Mouse (Mus musculus) bone marrow, adult 2 months (tissue): Measurements from ENCODE around the gene Tbx3. TPM values are rescaled to one million over a fixed set of nuclear protein-coding genes. Genes with fewer than 3 reads are reported as not detected.

ENCODE experiments used
- H3K27ac ChIP-seq: fragments of 200-500 bp; 2 replicates; pipeline ENCODE4 v1.5.1; 2012; ENCODE audit warnings: low read depth, mild to moderate bottlenecking, control low read depth, inconsistent platforms, low read length; ENCODE audit not compliant: control insufficient read depth, poor library complexity, insufficient read depth
- H3K4me1 ChIP-seq: fragments of 200-500 bp; 2 replicates; pipeline ENCODE4 v1.6.1; 2011; ENCODE audit warnings: low read length; ENCODE audit not compliant: control insufficient read depth, insufficient read depth
- H3K4me3 ChIP-seq: fragments of 200-500 bp; replicated peaks from 2 replicates; pipeline ENCODE3; 2011; ENCODE audit warnings: mild to moderate bottlenecking, low read depth, low read length, control low read depth; ENCODE audit not compliant: control insufficient read depth
- CTCF ChIP-seq: fragments of 200-500 bp; IDR thresholded peaks from 2 replicates; pipeline ENCODE4 v1.5.1; 2011; ENCODE audit warnings: low read length, control low read depth; ENCODE audit not compliant: control insufficient read depth, insufficient read depth
- POLR2A ChIP-seq: fragments of 200-500 bp; IDR thresholded peaks from 2 replicates; pipeline ENCODE4 v1.6.1; 2011; ENCODE audit warnings: low read depth, mild to moderate bottlenecking, control low read depth, low read length, borderline replicate concordance; ENCODE audit not compliant: control insufficient read depth
- WGBS: fragments of 180-500 bp; shearing (Covaris S2); methylation state at CpG from one replicate; pipeline ENCODE4 v1.1.7; 2018; 5-methylcytosine and 5-hydroxymethylcytosine counted together
- polyA plus RNA-seq: library from polyadenylated mRNA; stranded (reverse); fragments of >200 nt; gene quantifications from 2 replicates; pipeline ENCODE4 v1.2.4, GENCODE M21; 2011; ENCODE audit warnings: low replicate concordance; ENCODE audit not compliant: missing spikeins, insufficient read depth, insufficient read length

Gene Tbx3
- polyA plus RNA-seq, 1 experiment: 3.2 TPM

DNA sequence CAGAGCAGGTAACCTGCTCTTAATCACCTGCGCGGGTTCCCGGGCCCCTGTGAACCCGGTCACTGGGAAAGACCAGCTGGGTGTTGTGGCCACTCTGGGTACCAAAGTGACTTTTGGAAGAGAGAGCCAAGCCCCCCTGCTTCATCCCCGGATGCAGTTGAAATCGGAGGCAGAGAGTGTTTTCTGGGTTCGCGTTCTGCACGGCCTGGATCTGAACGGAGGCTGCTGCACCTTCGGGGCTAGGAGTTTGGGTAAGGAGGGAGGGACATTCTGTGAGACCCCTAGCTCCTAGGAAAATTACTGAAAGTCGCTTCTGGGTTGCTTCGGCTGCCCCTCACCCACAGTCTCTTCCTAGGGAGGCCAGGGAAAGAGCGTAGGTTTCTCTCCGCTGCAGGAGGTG lies 7.2 kb upstream of the Tbx3 start:
- no peak for TF ChIP-seq POLR2A
- no peak for TF ChIP-seq CTCF
- no peaks in the 10 kb centered on the region for H3K4me1 ChIP-seq
- 6% methylated on average over 15 of the region's 15 CpGs for WGBS
- H3K27ac ChIP-seq: no peak overlapping the region
- no peak overlapping the region for H3K4me3 ChIP-seq

DNA sequence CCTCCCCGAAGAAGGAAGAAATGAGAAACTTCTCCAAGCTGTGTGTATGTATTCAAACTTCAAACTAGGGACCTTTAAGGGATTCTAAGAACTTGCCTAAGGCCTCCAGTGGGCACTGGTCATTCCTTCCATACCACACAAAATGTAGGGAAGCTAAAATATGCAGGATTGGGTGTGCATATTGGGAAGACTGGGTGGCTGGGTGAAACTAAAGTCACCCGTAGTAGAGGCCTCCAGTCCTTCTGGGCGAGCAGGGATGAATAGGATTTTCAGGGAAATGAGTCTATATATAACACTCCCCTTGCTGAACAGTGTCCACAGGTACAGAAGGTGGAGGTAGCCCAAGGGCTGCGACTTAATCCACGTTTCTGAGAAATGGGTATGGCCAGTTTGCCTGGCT lies 6.7 kb upstream of the Tbx3 start:
- Histone ChIP-seq H3K27ac (no peak overlapping the region), H3K4me3 (no peak overlapping the region), H3K4me1 (no peaks in the 10 kb centered on the region)
- WGBS: 21% methylated on average over 5 of the region's 5 CpGs
- TF ChIP-seq CTCF: no peak
- TF ChIP-seq POLR2A: no peak

DNA sequence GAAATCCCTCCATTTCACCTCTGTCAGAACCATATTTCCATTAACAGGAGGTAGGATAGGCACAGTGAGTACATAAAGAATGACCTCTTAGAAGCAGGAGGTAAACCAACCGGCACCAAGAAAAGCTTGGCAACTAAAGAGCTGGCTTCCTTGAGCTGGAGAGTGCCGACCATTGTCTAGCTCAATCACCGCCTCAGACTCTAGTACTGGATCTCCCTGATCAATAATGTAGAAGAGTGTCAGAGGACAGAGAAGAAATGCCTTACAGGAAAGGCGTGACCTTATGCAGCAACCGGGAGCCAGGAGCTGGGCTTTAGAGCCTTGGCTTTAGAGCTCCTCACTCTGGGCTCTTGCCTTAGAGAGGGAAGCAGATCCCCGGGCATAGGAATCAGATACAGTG lies 4.7 kb upstream of the Tbx3 start:
- WGBS: 12% methylated on average over 6 of the region's 6 CpGs
- H3K27ac ChIP-seq: no peak overlapping the region
- TF ChIP-seq CTCF (no peak), POLR2A (no peak)
- H3K4me3 ChIP-seq: no peak overlapping the region
- no peaks in the 10 kb centered on the region for H3K4me1 ChIP-seq

DNA sequence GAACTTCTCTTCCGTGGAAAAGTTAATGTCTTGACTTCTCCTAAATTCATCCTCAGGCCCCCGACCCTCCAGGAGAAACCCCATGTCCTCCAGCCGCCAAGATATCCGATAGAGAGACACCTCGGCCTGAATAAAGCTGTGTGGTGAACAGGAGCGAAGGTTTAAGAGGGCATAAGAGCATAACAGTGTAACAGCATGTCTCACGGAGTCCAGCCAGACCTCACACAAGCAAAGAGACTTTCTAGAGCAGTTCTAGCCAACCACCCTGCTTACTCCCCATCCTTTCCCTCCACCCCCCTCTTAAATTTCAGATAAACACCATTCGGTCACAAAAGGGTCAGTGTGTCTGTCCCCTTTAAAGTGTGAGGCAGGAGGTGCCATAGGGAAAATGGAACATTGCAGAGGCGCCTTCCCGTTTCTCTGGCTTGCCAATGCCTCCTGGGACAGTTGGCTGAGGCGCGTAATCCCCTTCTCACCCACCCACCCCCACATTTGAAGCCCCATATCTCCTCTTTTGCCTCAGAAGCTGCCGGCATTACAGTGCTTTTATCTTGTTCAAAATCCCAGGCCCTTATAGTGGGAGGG lies 3.0 kb upstream of the Tbx3 start:
- H3K27ac ChIP-seq: no peak overlapping the region
- TF ChIP-seq CTCF: no peak
- 19% methylated on average over 13 of the region's 13 CpGs for WGBS

DNA sequence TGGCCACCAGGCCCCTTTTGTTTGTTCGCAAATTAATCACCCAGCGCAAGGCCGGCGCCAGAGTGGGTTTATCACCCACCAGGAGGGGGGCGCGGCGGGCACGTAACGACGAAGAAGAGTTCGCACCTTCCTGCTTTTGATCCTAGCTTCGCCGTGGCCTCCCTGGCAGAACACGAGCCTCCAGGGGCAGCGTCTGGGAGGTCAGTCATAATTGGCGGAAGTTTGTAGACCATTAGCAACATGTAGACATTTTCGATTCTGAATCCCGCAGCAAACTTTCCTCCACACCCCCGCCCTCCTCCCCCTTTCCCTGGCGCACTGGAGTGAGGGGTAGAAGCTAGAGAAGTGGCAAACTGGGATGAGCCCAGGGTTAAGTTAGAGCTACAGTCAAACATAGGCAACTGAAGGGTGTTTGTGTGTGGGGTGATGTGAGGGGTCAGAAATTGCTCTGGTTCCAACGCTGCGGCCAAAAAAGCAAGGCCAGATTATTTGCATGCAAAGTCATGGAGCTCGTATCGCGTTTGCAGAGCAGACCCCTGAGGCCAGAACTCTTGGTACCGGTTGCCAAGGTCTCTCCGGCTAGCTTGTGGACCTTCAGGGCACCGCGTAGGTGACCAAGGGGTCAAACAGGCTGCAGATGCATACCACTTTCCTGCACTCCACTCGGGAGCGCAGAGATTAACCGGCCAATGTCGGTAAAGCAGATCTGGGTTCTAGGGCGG lies 2.1 kb upstream of the Tbx3 start:
- Histone ChIP-seq H3K4me1 (no peaks in the 10 kb centered on the region), H3K4me3 (no peak overlapping the region), H3K27ac (no peak overlapping the region)
- TF ChIP-seq POLR2A (no peak), CTCF (no peak)
- WGBS: 8% methylated on average over 34 of the region's 34 CpGs

More for the DNA sequence above, 3.0 kb upstream of the Tbx3 start:
- no peak overlapping the region for H3K4me3 ChIP-seq
- no peaks in the 10 kb centered on the region for H3K4me1 ChIP-seq

DNA sequence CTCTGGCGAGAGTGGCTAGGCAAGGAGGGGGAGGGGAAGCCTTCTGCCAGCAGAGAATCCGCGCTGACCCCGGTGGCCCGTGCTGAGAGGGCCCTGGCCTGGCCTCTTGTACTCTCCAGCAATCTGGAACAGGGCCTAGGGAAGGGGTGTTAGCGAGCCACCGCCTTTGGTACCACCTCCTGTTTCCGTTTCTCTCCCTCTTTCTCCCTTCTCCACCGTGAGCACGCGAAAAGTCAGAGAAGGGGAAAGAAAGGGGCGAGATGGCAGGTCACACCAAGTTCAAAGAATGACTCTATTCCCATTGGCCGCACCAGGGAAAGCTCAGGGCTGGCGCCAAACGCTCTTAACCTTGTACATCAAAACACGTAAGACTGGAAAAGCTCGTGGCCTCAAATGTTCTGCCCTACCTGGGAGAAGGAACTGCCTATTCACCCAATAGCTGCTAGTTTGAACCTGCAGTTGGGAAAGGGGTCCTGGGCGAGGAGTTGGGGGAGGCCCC lies 1.5 kb upstream of the Tbx3 start:
- Histone ChIP-seq H3K27ac (no peak overlapping the region; the same call in 1 of the 2 replicates), H3K4me3 (no peak overlapping the region), H3K4me1 (no peaks in the 10 kb centered on the region)
- no peak for TF ChIP-seq CTCF
- TF ChIP-seq POLR2A: no peak
- 7% methylated on average over 18 of the region's 18 CpGs for WGBS

DNA sequence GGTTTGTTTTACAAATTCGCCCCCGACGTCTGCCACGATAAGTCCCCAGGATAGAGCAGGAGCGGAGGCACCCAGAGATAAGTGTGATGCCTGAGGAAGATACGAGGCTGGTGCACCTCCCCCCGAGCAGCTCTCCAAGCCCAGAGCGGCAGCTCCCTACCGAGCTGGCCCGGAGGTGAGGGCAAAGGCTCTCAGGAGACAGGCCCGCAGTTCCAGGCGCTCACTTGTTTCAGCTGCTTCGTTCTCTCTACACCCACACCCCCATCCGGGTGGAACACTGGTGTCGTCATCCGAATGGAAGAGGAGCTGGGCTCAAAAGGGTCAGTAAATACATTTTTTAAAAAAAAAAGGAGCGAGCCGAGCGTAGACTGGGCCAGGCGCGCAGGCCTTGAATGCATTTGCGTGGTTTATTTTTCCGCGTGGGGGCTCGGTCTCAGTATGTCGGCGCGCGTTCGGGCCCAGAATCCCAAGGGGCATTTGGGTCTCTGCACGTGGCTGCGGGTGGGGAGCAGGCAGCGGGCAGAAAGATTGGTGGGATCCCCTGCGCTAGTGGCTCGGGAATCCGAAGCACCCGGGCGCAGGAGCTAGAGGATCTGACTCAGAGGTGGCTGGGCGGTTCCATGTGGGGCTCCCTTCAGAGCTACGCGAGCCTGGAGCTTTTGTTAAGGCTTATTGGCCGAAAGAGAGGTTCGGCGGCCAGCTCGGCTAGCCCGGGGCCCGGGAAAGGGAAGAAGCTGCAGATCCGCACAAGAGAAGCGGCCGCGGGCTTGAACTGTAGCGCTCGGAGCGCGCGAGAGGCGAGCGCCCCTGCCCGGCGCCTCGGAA lies 516 bp upstream of the Tbx3 start:
- no peak overlapping the region for H3K27ac ChIP-seq
- WGBS: 2% methylated on average over 61 of the region's 61 CpGs

DNA sequence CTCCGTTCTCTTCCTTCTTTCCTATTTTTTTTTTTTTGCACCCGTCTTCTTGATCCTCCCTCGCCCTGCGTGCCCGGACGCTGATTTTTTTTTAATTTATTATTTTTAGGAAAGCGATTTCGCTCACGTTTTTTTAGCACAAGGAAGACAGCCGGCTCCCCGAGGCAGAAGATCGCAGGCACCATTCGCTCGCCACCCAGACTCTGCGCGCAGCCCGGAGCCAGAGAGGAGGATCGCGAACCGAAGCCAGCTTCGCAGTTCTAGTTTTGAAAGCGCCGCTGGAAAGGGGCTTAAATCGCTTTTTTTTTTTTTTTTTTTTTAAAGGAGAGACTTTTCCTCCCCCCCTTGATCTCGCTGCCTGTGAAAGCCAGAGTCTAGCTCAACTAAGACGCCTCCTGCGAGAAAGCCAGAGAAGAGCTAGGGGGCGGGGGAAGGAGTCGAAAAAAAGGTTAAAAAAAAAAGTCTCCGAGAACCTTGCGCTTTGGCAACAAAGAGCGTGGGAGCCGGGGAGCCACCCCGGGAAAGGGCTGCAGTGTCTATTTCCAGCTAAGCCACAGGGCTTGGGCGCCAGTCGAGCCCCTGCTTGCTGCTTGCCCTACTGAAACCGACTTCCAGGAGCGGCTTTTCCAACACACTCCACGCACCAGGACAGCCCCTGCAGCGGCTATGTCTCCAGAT lies 794 bp downstream of the Tbx3 start:
- H3K4me3 ChIP-seq: no peak overlapping the region
- H3K27ac ChIP-seq: no peak overlapping the region
- H3K4me1 ChIP-seq: no peaks in the 10 kb centered on the region
- TF ChIP-seq POLR2A (no peak), CTCF (no peak)
- 2% methylated on average over 40 of the region's 40 CpGs for WGBS

More for the DNA sequence above, 516 bp upstream of the Tbx3 start:
- H3K4me1 ChIP-seq: no peaks in the 10 kb centered on the region
- TF ChIP-seq CTCF: no peak
- TF ChIP-seq POLR2A: no peak
- no peak overlapping the region for H3K4me3 ChIP-seq
